Mouse (Mus musculus): ENCODE data around the gene Klf15. TPM values are rescaled to one million over a fixed set of nuclear protein-coding genes. Genes with fewer than 3 reads are reported as not detected.

Gene Klf15
- polyA plus RNA-seq, 1 experiment from 2014 or later, result 5.3 TPM

DNA sequence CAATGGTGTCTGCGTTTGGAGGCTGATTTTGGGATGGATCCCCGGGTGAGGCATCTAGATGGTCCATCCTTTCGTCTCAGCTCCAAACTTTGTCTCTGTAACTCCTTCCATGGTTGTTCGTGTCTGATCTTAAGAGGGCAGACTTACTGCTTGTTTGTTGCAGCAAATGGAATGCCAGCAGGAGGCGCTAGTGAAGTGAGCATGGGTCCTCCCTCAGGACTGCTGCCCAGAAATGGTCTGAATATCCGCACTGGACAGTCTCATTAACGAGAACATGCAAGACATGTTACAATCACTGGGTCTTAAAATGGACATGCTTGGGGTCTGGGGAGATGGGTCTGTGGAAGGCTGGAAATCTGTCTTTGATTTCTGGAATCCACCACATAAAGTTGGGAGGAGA is 12.2 kb upstream of the Klf15 start:
- H3K4me2 ChIP-seq (replicated peaks), result no peak overlapping the region
- no peak overlapping the region for H3K27ac ChIP-seq (replicated peaks)
- peaks cover 3% of the 10 kb centered on the region; the same call in 1 of the 2 replicates for H3K27me3 ChIP-seq
- H3K9ac ChIP-seq (replicated peaks), result no peak overlapping the region
- H3K36me3 ChIP-seq, result no peaks in the 10 kb centered on the region
- 31% methylated on average over 7 of the region's 7 CpGs for WGBS
- H3K4me3 ChIP-seq, result no peak overlapping the region
- no peaks in the 10 kb centered on the region for H3K9me3 ChIP-seq
- ATAC-seq (ENCODE audit: low FRiP score, low read depth), result no peak
- H3K4me1 ChIP-seq, result peaks cover 10% of the 10 kb centered on the region; the same call in 1 of the 2 replicates

DNA sequence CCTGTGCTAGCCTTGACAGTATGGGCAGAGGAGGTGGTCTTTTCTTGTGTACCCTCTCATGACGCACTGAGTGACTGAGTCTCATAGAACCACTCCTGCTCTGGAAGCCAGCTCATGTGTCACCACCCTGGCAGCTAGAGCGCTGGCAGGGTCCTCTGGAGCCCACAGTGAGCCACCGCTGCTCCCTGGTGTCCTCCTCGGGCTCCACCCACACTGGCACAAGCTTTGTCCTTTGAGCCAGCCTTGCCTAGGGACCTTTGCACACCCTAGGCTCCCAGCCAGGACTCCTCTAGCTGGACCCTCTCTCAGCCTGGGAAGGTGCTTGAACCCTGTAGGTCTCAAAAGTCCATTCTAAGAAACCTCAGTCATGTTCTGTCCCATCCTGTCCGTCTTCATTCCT is 11.7 kb upstream of the Klf15 start:
- ATAC-seq (ENCODE audit: low FRiP score, low read depth), result 0 out of 2 replicates have a peak, but pooled peaks have one; percentile 23
- H3K4me3 ChIP-seq, result no peak overlapping the region

DNA sequence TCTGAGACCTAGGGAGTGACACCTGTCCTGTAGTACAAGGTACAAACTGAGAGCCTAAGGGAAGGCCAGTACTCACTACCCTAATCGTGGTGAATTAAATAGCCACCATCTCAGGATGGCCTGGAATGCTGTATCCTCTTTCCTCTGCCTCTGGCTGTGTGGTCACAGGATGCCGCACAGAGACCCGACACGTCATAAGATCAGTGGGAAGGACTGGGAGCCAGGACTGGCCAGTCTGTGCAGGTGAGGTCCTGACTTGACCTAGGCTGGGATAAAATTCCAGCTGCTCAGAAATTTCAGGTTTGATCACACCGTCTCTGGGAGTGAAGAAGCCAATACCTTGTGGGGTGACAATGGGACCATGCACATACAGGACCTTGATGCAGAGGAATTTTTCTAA is 10.9 kb upstream of the Klf15 start:
- H3K4me3 ChIP-seq, result no peak overlapping the region
- no peak overlapping the region for H3K9ac ChIP-seq (replicated peaks)
- no peak for ATAC-seq (ENCODE audit: low FRiP score, low read depth)
- WGBS, result 83% methylated on average over 5 of the region's 5 CpGs
- no peak overlapping the region for H3K27ac ChIP-seq (replicated peaks)
- peaks cover 3% of the 10 kb centered on the region; the same call in 1 of the 2 replicates for H3K27me3 ChIP-seq
- H3K4me2 ChIP-seq (replicated peaks), result no peak overlapping the region
- no peaks in the 10 kb centered on the region for H3K9me3 ChIP-seq
- no peaks in the 10 kb centered on the region for H3K36me3 ChIP-seq
- peaks cover 9% of the 10 kb centered on the region; the same call in 1 of the 2 replicates for H3K4me1 ChIP-seq

More for the DNA sequence above, 11.7 kb upstream of the Klf15 start:
- WGBS, result 78% methylated on average over 5 of the region's 5 CpGs
- H3K9ac ChIP-seq (replicated peaks), result no peak overlapping the region
- H3K36me3 ChIP-seq, result no peaks in the 10 kb centered on the region
- H3K9me3 ChIP-seq, result no peaks in the 10 kb centered on the region
- H3K4me2 ChIP-seq (replicated peaks), result no peak overlapping the region
- H3K4me1 ChIP-seq, result peaks cover 10% of the 10 kb centered on the region; the same call in 1 of the 2 replicates
- no peak overlapping the region for H3K27ac ChIP-seq (replicated peaks)
- H3K27me3 ChIP-seq, result peaks cover 3% of the 10 kb centered on the region; the same call in 1 of the 2 replicates

DNA sequence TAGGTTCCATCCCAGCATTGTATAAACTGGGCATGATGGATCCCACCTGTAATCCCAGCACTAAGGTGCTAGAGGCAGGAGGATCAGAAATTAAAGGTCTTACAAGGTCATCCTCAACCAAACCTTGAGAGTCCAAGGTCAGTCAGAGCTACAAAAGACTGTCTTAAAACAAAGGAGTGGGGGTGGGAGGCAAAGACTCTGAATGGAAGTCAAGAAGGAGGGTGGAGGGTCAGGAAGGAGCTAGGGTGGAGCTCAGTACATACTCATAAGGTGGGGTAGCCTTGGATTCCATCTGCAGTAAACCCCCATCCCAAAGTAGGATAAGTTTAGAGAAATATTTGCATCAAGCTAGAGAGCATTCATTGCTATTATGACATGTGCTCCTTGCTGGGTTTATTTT is 9.8 kb upstream of the Klf15 start:
- no peak overlapping the region for H3K9ac ChIP-seq (replicated peaks)
- H3K4me2 ChIP-seq (replicated peaks), result no peak overlapping the region
- H3K4me3 ChIP-seq, result no peak overlapping the region
- no peaks in the 10 kb centered on the region; the same call in 1 of the 2 replicates for H3K4me1 ChIP-seq
- H3K9me3 ChIP-seq, result no peaks in the 10 kb centered on the region
- ATAC-seq (ENCODE audit: low FRiP score, low read depth), result no peak
- H3K27me3 ChIP-seq, result peaks cover 6% of the 10 kb centered on the region; the same call in 1 of the 2 replicates
- no peak overlapping the region for H3K27ac ChIP-seq (replicated peaks)
- no peaks in the 10 kb centered on the region for H3K36me3 ChIP-seq

DNA sequence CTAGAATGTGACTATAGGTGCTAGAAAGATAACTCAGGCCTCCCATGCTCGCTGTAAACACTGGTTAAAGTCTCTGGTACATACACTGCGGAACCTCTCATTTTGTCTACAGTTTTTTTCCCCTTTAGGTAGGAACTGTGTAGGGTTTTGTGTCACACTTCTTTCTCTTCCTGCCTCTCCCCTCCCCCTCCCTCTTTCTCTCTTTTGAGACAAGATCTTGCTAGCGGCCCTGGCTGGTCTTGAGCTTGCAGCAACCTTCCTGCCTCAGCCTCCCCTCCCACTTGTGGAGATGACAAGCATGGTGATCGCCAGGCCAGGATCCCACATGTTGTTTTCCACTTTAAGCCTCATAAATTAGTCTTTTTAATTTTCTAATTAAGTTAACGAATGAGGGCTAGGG is 8.6 kb upstream of the Klf15 start:
- WGBS, result 83% methylated on average over 5 of the region's 5 CpGs
- H3K27me3 ChIP-seq, result peaks cover 9% of the 10 kb centered on the region; the same call in 1 of the 2 replicates

DNA sequence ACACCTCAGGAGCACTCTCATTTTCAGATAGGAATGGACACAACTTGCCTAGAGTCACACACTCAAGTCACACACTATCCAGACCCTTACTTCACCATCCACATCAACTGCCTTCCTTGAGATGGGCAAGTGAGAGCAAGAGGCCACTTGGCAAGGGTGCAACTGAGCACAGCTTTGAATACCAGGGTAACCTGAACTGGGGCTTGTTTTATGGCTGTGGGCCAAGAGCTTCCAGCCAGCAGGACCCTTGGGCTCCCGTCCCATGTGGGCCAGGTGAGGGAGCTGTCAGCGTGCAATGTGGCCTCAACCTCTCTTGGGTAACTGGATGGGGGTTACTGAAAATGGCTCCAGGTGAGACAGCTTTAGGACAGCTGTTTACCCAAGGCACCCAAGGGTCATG is 5.0 kb upstream of the Klf15 start:
- H3K4me3 ChIP-seq, result no peak overlapping the region
- H3K4me1 ChIP-seq, result no peaks in the 10 kb centered on the region
- no peak overlapping the region for H3K4me2 ChIP-seq (replicated peaks)
- H3K36me3 ChIP-seq, result no peaks in the 10 kb centered on the region
- H3K27me3 ChIP-seq, result peaks cover 37% of the 10 kb centered on the region
- 94% methylated on average over 2 of the region's 2 CpGs for WGBS
- H3K9me3 ChIP-seq, result no peaks in the 10 kb centered on the region
- ATAC-seq (ENCODE audit: low FRiP score, low read depth), result no peak
- H3K27ac ChIP-seq (replicated peaks), result no peak overlapping the region
- no peak overlapping the region for H3K9ac ChIP-seq (replicated peaks)

More for the DNA sequence above, 8.6 kb upstream of the Klf15 start:
- no peak overlapping the region for H3K4me3 ChIP-seq
- no peak for ATAC-seq (ENCODE audit: low FRiP score, low read depth)
- H3K4me2 ChIP-seq (replicated peaks), result no peak overlapping the region
- H3K9ac ChIP-seq (replicated peaks), result no peak overlapping the region
- H3K27ac ChIP-seq (replicated peaks), result no peak overlapping the region
- H3K36me3 ChIP-seq, result no peaks in the 10 kb centered on the region
- no peaks in the 10 kb centered on the region for H3K9me3 ChIP-seq
- no peaks in the 10 kb centered on the region for H3K4me1 ChIP-seq

DNA sequence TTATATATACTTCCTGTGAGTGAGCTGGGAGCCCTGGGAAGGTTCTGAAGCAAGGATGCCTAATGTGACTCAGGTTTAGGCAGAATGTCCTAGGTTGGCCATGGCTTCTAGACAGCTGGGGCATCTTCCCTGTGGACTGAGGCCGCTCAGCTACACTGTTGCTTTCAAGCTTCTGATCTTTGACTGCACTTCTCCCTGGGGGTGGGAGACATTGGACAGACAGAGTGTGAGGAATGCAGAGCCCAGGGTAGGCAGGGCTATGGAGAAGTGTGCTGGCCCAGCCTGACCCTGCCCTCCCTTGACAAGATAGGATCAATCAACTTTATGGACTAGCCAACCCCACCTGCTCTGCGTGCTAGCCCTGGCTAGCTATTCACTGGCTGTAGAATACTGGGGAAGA is 1.2 kb upstream of the Klf15 start:
- Histone ChIP-seq H3K4me2 (replicated peaks) (no peak overlapping the region), H3K27ac (replicated peaks) (no peak overlapping the region), H3K9ac (replicated peaks) (no peak overlapping the region), H3K9me3 (no peaks in the 10 kb centered on the region), H3K27me3 (peaks cover 67% of the 10 kb centered on the region), H3K4me1 (peaks cover 12% of the 10 kb centered on the region), H3K4me3 (no peak overlapping the region), H3K36me3 (no peaks in the 10 kb centered on the region)
- WGBS, result 54% methylated on average over 2 of the region's 2 CpGs
- ATAC-seq (ENCODE audit: low FRiP score, low read depth), result no peak

DNA sequence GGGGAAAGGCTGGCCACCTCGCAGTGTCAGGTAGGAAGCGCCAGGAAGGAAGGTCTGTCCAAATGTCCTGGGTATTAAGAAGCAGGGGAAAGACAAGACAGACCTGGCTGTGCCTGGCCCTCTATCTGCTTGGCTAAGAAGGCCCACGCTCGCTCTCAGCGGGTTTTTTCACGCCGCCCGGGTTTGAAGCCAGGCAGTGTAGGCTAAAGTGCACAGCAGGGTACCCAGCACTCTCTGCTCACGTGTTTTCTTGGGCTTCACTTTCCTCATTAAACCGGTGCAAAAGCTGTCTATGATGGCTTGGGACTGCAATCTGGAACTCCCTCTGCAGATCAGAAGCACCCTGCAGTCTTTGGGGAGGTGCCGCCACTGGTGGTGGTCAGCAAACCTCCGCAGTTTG is 605 bp upstream of the Klf15 start:
- WGBS, result 11% methylated on average over 12 of the region's 12 CpGs
- ATAC-seq (ENCODE audit: low FRiP score, low read depth), result no peak
- H3K27me3 ChIP-seq, result peaks cover 67% of the 10 kb centered on the region
- no peaks in the 10 kb centered on the region for H3K9me3 ChIP-seq
- H3K9ac ChIP-seq (replicated peaks), result peak overlapping the region; percentile 62
- H3K4me3 ChIP-seq, result peak overlapping the region; percentile 67
- no peaks in the 10 kb centered on the region for H3K36me3 ChIP-seq
- H3K27ac ChIP-seq (replicated peaks), result no peak overlapping the region
- H3K4me2 ChIP-seq (replicated peaks), result peak overlapping the region; percentile 100
- H3K4me1 ChIP-seq, result peaks cover 12% of the 10 kb centered on the region

DNA sequence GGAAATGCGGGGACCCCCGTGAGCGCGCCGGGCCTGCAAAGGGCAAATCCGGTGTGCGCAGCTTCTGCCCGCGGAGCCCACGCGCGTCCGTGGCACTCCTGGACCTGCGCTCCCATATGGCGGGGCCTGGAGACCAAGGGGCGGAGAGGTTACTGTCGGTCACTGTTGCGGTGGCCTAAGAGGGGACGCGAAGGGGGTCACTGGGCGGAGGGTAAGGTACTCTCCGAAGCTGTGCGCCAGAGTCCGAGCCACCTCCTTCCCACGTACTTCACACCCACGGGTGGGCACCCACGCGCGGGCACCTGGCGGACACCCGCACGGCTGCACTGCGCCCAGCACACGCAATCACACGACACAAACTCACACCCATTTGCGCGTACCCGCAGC is 458 bp downstream of the Klf15 start:
- under 1% methylated on average over 37 of the region's 38 CpGs for WGBS
- Histone ChIP-seq H3K27ac (replicated peaks) (no peak overlapping the region), H3K4me1 (peaks cover 12% of the 10 kb centered on the region), H3K9me3 (no peaks in the 10 kb centered on the region), H3K4me3 (peak overlapping the region; percentile 67), H3K36me3 (no peaks in the 10 kb centered on the region), H3K4me2 (replicated peaks) (peak overlapping the region; percentile 100), H3K27me3 (peaks cover 62% of the 10 kb centered on the region), H3K9ac (replicated peaks) (peak overlapping the region; percentile 62)
- peak; percentile 31 for ATAC-seq (ENCODE audit: low FRiP score, low read depth)

DNA sequence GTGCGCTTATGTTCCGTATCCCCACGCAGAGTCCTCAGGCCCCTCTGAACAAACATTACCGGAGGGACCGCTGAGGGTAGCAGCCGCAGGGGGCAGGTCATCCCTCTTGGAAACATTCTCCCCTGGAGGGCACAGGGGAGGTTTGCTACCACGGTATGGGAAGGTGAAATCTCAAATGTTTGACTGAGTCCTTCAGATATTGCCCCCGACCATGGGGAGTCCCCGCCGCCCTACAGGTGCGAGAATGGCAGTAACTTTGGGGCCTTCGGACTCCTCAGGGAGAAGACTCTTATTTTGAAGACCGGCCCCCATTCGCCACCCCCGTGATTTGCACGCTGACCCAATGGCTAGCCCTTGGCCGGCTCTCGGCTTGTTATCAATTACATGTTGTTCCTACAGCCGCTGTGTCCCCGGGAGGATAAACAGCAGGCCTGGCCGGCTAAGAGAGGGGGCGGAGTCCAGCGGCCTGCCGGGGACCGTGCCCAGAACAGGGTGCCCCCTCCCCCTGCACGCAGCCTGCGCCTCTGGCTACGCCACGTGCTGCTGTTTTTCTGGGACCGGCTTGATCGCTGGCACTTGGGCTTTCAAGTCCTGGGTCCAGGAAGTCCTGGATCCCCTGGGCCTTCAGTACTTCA is 969 bp downstream of the Klf15 start:
- H3K27me3 ChIP-seq, result peaks cover 62% of the 10 kb centered on the region
- peak overlapping the region; percentile 100 for H3K4me2 ChIP-seq (replicated peaks)
- H3K27ac ChIP-seq (replicated peaks), result no peak overlapping the region
- peak overlapping the region; percentile 67 for H3K4me3 ChIP-seq
- peak; percentile 70 for ATAC-seq (ENCODE audit: low FRiP score, low read depth)
- peak overlapping the region; percentile 62 for H3K9ac ChIP-seq (replicated peaks)
- WGBS, result under 1% methylated on average over 31 of the region's 31 CpGs
- no peaks in the 10 kb centered on the region for H3K9me3 ChIP-seq
- peaks cover 12% of the 10 kb centered on the region for H3K4me1 ChIP-seq
- no peaks in the 10 kb centered on the region for H3K36me3 ChIP-seq

DNA sequence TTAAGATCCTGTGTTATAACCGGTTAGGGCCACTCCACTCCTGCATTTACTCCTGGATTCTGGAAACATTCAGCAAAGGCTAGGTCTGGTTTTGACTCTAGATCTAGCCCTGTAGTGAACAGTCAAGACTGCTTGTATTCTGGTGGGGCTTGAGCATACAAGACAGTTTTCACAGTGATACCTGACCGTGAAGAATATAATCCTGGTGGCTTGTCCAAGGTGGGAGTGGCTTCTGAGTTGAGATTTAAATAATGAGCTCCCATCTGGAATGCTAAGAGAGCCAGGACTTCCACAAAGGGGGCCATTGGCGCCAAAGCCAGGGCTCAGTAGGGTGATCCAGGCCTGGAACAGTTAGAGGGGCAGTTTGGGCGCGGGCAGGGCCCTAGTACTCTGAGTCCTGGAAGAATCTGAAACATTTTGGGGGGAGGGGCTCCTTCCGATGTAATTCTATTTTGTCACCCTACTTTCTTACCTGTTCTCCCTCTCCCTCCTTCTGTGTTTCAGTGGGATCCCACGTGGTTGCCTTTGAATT is 1.6 kb downstream of the Klf15 start:
- peak overlapping the region; percentile 100 for H3K4me2 ChIP-seq (replicated peaks)
- 37% methylated on average over 7 of the region's 7 CpGs for WGBS
- peaks cover 62% of the 10 kb centered on the region for H3K27me3 ChIP-seq
- peak; percentile 14 for ATAC-seq (ENCODE audit: low FRiP score, low read depth)
- no peak overlapping the region for H3K27ac ChIP-seq (replicated peaks)
- H3K9ac ChIP-seq (replicated peaks), result peak overlapping the region; percentile 62; the same call in 1 of the 2 replicates
- H3K36me3 ChIP-seq, result no peaks in the 10 kb centered on the region
- no peaks in the 10 kb centered on the region for H3K9me3 ChIP-seq
- peak overlapping the region; percentile 67 for H3K4me3 ChIP-seq
- H3K4me1 ChIP-seq, result peaks cover 12% of the 10 kb centered on the region

DNA sequence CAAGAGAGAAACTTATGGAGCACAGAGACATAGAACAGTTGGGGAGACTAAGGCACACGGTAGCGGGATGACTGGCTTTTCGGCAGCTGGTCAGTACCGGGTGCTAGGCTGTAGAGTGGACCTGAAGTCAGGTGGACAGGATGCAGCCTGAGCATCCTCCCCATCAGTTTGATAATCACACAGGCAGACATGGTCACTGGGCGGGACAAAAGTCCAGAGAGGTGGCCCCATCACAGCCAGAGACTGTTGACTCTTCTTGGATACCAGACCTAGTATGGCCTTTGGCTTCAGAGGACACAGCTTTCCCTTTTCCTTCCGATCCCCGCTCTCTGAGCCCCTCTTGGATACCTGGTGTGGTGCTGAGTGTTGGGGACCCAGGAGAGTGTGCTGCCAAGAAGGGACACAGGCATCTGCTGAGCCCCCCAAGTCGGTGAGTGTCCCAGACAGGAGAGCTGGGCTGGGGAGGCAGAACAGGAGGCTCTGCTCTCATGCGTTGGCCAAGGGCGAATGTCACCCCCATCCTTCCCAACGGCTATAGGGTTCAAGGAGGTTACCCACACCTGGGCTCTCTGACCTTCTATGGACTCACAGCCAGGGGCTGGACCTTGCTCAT is 2.8 kb downstream of the Klf15 start:
- Histone ChIP-seq H3K36me3 (no peaks in the 10 kb centered on the region), H3K4me2 (replicated peaks) (no peak overlapping the region), H3K9ac (replicated peaks) (no peak overlapping the region), H3K4me3 (no peak overlapping the region), H3K27ac (replicated peaks) (no peak overlapping the region), H3K9me3 (no peaks in the 10 kb centered on the region), H3K4me1 (peaks cover 12% of the 10 kb centered on the region), H3K27me3 (peaks cover 53% of the 10 kb centered on the region)
- ATAC-seq (ENCODE audit: low FRiP score, low read depth), result no peak
- WGBS, result 89% methylated on average over 11 of the region's 11 CpGs
